Mouse (Mus musculus) cerebral cortex, adult 2 months (tissue): ENCODE results near the gene Hivep2.

Experiments
- WGBS: fragments of 180-500 bp; shearing (Covaris S2); methylation state at CpG from one replicate; pipeline ENCODE4 v1.1.7; 2018; 5-methylcytosine and 5-hydroxymethylcytosine counted together

Gene Hivep2

DNA sequence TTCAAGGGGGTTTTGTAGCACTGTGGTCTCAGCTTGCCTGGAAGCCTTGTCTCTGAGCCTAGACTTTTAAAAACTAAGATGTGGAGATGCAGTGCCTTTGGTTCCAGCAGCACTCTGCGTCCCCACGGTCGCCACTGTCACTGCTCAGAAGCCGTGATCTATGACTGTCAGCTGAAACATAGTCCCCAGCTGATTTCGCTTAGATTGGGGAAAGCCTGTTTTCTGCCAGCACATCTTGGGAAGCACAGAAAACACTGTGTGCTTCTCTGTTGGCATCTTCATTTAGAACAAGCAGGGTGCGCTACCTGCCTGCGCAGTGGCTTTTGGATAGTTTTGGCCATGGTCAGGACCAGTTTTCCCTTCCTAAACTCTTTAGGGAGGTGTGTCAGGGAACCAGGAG is 59.1 kb downstream of the Hivep2 start:
- 66% methylated on average over 7 of the region's 7 CpGs for WGBS

GRCm38 (mm10) chr10:14027751-14028150 is 61.9 kb downstream of the Hivep2 start:
- WGBS: 81% methylated on average over 1 of the region's 1 CpGs

DNA sequence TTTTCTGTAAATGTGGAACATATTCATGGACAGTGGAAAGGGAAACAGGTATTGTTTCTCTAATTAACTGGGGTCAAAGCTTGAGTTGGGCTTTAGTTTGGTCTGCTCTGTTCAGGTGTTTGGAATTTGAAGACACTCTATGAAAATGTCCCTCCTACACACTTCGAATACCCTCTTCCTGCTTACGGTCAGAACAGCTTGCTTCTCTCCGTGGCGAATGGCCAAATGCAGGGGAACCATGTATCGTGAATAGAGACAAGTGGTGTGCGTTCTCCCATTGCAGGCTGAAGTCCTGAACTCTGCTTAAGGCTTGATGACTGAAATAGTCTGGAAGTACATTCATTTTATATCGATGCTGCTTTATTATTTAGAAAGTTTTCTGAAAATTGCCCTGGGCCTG is 63.1 kb downstream of the Hivep2 start:
- WGBS: 51% methylated on average over 7 of the region's 7 CpGs

- WGBS: 78% methylated on average over 14 of the region's 14 CpGs
Measured at GRCm38 (mm10) chr10:14030458-14031035, 64.7 kb downstream of the Hivep2 start.

- 88% methylated on average over 2 of the region's 2 CpGs for WGBS
Measured at GRCm38 (mm10) chr10:14032532-14032931, 66.7 kb downstream of the Hivep2 start.

GRCm38 (mm10) chr10:14034046-14034445 is 68.2 kb downstream of the Hivep2 start:
- 68% methylated on average over 7 of the region's 7 CpGs for WGBS

GRCm38 (mm10) chr10:14034790-14035189 is 68.9 kb downstream of the Hivep2 start:
- 61% methylated on average over 7 of the region's 7 CpGs for WGBS

- 61% methylated on average over 5 of the region's 5 CpGs for WGBS
Measured at GRCm38 (mm10) chr10:14035607-14036006, 69.7 kb downstream of the Hivep2 start.

DNA sequence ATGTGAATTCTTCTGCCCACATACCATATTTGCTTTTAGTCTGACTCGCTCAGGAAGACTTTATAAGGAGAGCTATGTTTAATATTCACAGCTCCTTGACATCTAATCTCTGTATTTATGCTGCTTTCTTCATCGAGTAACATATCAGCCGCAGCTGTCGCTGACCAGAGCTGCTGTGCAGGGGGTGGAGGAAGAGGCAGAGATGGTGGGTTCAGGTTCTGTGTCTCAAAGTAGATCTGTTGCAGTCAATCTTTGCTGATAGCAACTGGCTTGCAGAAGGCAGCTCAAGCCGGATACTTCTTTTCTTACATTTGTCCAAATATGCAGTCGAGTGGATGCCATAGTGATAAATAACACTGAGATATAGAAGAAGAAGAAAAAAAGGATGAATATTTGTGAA is 70.6 kb downstream of the Hivep2 start:
- WGBS: 61% methylated on average over 6 of the region's 6 CpGs

DNA sequence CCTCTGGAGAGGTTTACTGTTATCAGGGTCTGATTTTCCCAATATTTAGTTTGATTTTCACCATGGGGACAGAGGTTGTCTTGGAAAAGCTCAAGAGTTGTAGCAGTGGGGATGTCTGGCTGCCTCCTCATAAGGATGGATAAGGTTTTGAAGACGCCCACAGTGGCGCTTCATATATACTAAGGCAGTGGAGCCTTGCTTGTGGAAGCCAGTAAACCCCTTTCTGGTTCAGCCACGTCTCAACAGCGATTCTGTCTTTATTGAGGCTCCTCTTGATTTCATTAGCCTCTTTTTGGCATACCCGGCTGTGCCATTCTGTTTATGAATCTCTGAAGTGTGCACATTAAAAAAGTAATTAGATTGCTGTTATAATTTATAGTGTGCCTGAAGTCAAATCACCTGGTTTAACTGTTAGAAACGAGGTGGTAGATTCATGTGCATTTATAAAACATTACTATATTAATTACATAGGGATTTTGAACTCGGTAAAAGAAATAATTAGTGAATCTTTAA is 72.2 kb downstream of the Hivep2 start:
- WGBS: 52% methylated on average over 7 of the region's 7 CpGs

DNA sequence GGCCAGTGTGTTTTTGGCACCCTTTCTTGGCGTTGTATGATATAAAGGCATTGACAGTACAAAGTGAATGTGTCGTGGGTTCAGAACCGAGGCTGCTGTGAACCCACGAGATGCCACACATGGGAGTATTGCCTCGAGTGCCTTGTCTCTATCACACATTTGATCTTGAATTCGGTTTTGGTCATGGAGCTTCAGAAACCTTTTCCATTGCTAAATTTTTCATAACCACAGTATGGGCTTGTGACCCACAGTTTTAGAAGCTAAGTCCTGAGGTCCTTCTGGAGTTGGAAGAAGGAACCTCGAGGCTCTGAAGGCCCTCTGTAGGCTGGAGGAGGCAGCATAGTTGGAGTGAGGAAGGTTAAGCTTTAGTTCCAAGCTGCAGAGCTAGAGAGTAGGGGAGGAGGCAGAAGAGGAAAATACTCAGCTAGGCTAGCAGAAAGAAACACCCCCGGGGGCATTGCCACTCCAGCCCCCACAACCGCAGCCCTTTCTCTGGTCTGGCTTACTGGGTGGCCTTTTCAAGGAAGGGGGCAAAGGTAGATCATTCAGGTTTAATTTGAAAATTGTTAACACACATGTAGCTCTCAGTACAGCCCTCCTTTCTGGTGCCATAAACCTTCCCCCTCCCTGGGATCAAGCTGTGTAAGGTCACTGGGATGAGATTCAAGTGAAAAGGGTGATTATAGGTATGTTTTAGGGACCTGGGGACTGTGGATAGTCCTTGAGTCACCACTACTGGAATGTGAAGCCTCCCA is 75.0 kb downstream of the Hivep2 start:
- WGBS: 59% methylated on average over 9 of the region's 9 CpGs

GRCm38 (mm10) chr10:14041606-14042005 is 75.7 kb downstream of the Hivep2 start:
- 50% methylated on average over 5 of the region's 5 CpGs for WGBS

GRCm38 (mm10) chr10:14042539-14043348 is 76.9 kb downstream of the Hivep2 start:
- 55% methylated on average over 12 of the region's 12 CpGs for WGBS

GRCm38 (mm10) chr10:14043349-14043710 is 77.5 kb downstream of the Hivep2 start:
- 84% methylated on average over 4 of the region's 4 CpGs for WGBS

DNA sequence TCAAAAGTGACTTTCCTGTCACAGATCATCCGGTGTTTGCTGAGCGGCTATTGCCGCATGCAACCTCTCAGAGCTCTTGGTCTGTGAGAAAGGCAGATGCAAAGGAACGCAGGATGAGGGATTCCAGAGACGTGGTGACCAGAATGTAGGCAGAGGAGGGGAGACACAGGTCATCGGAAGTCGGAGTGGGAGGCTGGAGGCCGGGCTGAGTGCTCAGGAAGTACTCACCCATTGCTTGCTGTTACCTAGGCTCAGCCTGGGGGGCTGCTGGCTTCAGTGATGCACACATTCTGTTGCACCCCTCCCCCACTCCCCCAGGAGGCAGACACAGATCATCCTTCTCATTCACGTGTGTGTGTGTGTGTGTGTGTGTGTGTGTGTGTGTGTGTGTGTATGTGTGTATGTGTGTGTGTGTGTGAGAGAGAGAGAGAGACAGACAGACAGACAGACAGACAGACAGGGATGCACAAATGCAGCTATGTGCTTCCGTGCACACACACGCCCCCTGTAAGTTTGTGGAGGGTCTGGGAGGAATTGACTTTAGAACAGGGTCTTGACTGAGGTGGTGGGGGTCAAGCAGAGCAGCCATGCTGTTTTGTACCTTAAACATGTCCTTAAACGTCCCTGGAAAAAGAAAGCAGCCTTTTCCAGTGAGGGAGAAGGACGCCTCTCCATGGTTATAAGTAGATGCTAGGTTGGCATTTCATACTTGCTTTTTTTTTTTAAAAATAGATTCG is 78.3 kb downstream of the Hivep2 start:
- 51% methylated on average over 14 of the region's 14 CpGs for WGBS

- 60% methylated on average over 5 of the region's 5 CpGs for WGBS
Measured at GRCm38 (mm10) chr10:14044783-14045392, 79.0 kb downstream of the Hivep2 start.

DNA sequence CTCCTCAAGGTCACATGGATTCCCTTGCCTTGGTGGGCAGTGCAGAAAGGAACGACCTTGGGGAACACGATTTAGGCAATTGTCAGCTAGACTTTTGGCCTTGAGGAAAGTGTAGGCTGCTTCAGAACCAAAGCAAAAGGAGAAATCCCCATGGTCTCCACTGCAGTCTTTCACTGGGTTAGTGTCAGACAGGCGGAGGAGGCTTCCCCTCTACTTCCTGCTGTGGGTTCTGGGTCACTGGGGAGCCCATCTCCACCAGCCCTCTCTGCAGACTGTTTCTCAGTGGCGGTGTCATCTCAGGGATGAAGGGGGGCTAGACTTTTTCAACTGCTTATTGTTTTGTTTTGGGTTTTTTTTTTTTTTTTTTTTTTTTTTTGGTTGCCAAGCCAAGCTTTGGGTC is 79.9 kb downstream of the Hivep2 start:
- WGBS: 30% methylated on average over 4 of the region's 4 CpGs

GRCm38 (mm10) chr10:14046171-14046651 is 80.3 kb downstream of the Hivep2 start:
- WGBS: 20% methylated on average over 4 of the region's 4 CpGs

- WGBS: 64% methylated on average over 2 of the region's 2 CpGs
Measured at GRCm38 (mm10) chr10:14046935-14047334, 81.1 kb downstream of the Hivep2 start.

DNA sequence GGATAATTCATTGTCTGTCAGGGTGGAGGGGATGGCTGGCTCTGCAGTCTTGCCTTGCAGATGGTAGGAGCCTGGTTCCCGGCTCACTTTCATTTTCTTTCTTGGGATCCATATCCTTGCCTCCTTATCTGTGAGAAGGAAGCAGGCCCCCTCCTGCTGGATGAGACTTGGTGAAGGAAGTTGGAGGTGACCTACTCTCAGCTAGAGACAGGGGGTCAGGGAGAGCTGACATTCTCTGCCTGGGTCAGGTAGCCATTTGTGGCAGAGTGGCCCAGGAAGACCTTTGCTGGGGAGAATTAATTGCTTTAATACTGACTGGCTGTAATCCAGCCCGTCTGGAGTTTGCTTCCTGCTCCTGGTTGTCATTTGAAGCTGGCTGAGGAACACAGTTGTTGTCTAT is 81.8 kb downstream of the Hivep2 start:
- 28% methylated on average over 2 of the region's 2 CpGs for WGBS

DNA sequence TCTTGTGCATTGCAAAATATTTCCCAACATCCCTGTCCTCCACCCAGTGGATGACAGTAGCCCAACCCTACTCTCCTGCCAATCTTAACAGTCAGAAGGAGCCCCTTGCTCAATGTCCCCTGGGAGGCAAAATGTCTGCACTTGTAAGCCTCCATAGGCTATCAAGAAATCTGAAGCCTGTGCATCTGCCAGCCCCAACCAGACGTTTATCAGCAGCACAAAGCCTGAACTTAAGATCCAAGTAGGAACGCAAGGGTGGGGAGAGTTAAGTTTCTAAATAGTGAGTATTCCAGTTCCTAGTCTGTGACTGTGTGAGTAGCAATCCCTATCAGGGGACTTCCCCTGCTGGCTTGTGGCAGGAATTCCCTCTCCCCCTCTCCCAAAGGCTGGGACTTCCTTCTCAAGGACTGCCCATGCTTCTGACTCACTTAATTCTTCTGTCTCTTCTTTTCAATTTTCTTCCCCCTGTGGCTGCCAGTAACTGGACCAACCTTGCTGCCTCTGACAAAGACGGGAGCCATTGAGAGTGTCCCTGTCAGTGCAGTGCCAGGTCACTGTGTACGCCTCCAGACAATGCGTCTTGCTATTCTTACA is 82.5 kb downstream of the Hivep2 start:
- 21% methylated on average over 5 of the region's 5 CpGs for WGBS
